Mouse (Mus musculus): ENCODE data around the gene Gtf2f2. TPM values are rescaled to one million over a fixed set of nuclear protein-coding genes. Genes with fewer than 3 reads are reported as not detected.
A peak's percentile ranks its signal among the peaks of the same experiment; 100 is the strongest.

Gtf2f2 gene
- polyA plus RNA-seq, 1 experiment: 30.2 TPM

DNA sequence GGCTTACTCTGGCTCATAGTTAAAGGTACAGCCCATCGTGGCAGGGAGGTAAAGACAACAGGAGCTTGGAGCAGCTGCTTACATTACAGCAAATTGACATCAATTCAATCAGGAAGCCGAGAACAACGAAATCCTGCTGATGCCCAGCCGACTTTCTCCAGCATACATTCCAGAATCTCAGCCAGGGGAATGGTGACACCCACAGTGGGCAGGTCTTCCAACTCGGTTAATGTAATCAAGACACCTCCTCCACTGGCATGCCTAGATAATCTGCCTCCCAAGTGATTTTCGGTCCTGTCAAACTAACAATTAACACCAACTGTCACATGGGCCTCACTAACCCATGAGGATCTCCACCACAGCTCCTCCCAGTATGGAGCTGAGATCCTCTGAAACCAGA is 148.0 kb downstream of the Gtf2f2 start:
- Histone ChIP-seq H3ac (ENCODE audit: control insufficient read depth, insufficient read length, low read depth) (no peak overlapping the region), H3K79me2 (ENCODE audit: control insufficient read depth, insufficient read depth) (no peaks in the 10 kb centered on the region), H3K79me3 (ENCODE audit: low read depth) (no peaks in the 10 kb centered on the region), H3K27me3 (ENCODE audit: control insufficient read depth, insufficient read depth, insufficient read length) (no peaks in the 10 kb centered on the region), H3K4me3 (ENCODE audit: insufficient read depth, poor library complexity, severe bottlenecking) (no peak overlapping the region), H3K36me3 (ENCODE audit: control insufficient read depth, insufficient read depth) (no peaks in the 10 kb centered on the region)
- no peak for TF ChIP-seq USF1 (IDR thresholded peaks at IDR 0.05; ENCODE audit: low read depth)
- TF ChIP-seq MYOD1 (IDR thresholded peaks at IDR 0.05; ENCODE audit: control insufficient read depth, insufficient read length, low read depth): no peak

DNA sequence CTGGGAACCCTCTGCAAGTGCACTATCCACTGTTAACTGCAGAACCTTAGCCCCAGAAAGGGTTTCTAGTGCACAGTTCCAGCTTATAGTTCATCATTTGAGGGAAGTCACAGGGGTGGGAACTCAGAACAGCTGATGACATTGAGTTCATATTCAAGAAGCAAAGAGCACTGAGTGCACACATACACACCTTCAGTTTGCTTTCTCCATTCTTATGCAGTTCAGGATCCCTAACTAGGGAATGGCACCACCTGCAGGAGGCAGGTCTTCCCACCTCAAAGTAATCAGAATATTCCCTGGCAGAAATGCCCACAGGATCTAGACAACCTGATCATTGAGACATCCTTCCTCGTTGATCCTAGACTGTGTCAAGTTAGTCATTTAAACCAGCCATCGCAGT is 151.0 kb downstream of the Gtf2f2 start:
- H3K79me3 ChIP-seq (ENCODE audit: low read depth): no peaks in the 10 kb centered on the region
- TF ChIP-seq MYOD1 (IDR thresholded peaks at IDR 0.05; ENCODE audit: control insufficient read depth, insufficient read length, low read depth) (no peak), FOSL1 (IDR thresholded peaks at IDR 0.05; ENCODE audit: insufficient read depth, low read length, poor library complexity, severe bottlenecking) (no peak), USF1 (IDR thresholded peaks at IDR 0.05; ENCODE audit: low read depth) (no peak), CEBPB (IDR thresholded peaks at IDR 0.05; ENCODE audit: low read depth) (no peak), MYOG (IDR thresholded peaks at IDR 0.05; ENCODE audit: control insufficient read depth, extremely low read depth, insufficient read length) (no peak), MAX (IDR thresholded peaks at IDR 0.05) (no peak), CTCF (IDR thresholded peaks at IDR 0.05; ENCODE audit: control insufficient read depth, insufficient read depth, insufficient read length) (no peak)
- H3K27me3 ChIP-seq (ENCODE audit: control insufficient read depth, insufficient read depth, insufficient read length): no peaks in the 10 kb centered on the region
- H3K36me3 ChIP-seq (ENCODE audit: control insufficient read depth, insufficient read depth): no peaks in the 10 kb centered on the region
- H3ac ChIP-seq (ENCODE audit: control insufficient read depth, insufficient read length, low read depth): no peak overlapping the region
- no peaks in the 10 kb centered on the region for H3K79me2 ChIP-seq (ENCODE audit: control insufficient read depth, insufficient read depth)
- H3K4me3 ChIP-seq (ENCODE audit: insufficient read depth, poor library complexity, severe bottlenecking): no peak overlapping the region

DNA sequence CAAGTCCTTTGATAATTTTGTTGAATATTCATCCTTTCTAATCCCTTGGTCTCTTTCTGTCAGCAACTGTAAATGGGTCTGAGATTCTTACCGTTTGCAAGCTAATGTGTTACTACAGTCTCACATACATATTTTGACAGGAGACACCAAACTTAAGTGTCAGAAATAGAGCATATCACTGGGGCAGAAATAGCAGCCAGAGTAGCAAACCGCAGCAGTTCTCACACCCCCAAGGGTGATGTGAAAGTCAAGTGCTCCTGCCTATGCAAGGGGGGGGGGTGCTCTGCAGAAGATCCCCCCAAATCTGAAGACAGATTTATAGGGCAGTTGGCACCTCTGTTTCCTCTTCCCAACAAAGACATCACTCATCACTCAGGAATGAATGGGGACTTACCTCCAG is 152.5 kb downstream of the Gtf2f2 start:
- Histone ChIP-seq H3K4me3 (ENCODE audit: insufficient read depth, poor library complexity, severe bottlenecking) (no peak overlapping the region), H3K27me3 (ENCODE audit: control insufficient read depth, insufficient read depth, insufficient read length) (no peaks in the 10 kb centered on the region), H3K36me3 (ENCODE audit: control insufficient read depth, insufficient read depth) (peaks cover 7% of the 10 kb centered on the region), H3K79me3 (ENCODE audit: low read depth) (peaks cover 3% of the 10 kb centered on the region), H3K79me2 (ENCODE audit: control insufficient read depth, insufficient read depth) (peaks cover 5% of the 10 kb centered on the region), H3ac (ENCODE audit: control insufficient read depth, insufficient read length, low read depth) (no peak overlapping the region)
- TF ChIP-seq USF1 (IDR thresholded peaks at IDR 0.05; ENCODE audit: low read depth): no peak
- no peak for TF ChIP-seq MYOG (IDR thresholded peaks at IDR 0.05; ENCODE audit: control insufficient read depth, extremely low read depth, insufficient read length)
- no peak for TF ChIP-seq MAX (IDR thresholded peaks at IDR 0.05)
- no peak for TF ChIP-seq MYOD1 (IDR thresholded peaks at IDR 0.05; ENCODE audit: control insufficient read depth, insufficient read length, low read depth)
- TF ChIP-seq CTCF (IDR thresholded peaks at IDR 0.05; ENCODE audit: control insufficient read depth, insufficient read depth, insufficient read length): no peak
- TF ChIP-seq CEBPB (IDR thresholded peaks at IDR 0.05; ENCODE audit: low read depth): no peak
- TF ChIP-seq FOSL1 (IDR thresholded peaks at IDR 0.05; ENCODE audit: insufficient read depth, low read length, poor library complexity, severe bottlenecking): no peak

DNA sequence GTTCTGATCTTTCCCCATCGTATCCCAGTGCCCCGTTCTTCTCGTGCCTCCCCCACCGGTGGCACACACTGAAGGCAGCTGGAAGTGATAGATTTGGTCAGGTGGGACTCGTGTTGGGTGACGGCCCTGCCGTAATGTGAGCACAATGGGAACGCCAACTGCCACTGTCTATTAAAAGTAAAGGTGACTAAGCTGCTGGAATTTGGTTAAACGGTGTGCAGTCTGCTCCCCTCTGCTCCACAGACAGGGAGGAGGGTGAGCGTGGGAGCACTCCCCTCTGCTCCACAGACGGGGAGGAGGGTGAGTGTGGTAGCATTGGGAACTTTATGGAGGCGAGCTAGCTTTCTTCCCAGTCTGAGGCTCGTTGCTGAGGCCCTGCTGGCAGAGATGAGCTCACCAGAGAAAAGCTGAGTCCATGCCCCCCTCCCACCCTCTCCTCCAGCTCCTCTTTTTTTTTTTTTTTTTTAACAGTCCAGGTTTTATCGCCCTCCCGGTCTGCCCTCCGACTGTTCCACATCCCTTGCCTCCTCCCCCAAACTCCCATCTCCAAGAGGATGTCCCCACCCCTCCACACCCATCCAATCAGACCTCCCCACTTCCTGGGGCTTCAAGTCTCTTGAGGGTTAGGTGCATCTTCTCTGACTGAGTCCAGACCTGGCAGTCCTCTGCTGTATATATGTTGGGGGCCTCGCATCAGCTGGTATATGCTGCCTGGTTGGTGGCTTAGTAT is 155.2 kb downstream of the Gtf2f2 start:
- H3K4me3 ChIP-seq (ENCODE audit: insufficient read depth, poor library complexity, severe bottlenecking): no peak overlapping the region
- H3ac ChIP-seq (ENCODE audit: control insufficient read depth, insufficient read length, low read depth): peak overlapping the region; percentile 37
- peaks cover 3% of the 10 kb centered on the region for H3K79me3 ChIP-seq (ENCODE audit: low read depth)
- H3K36me3 ChIP-seq (ENCODE audit: control insufficient read depth, insufficient read depth): peaks cover 17% of the 10 kb centered on the region
- H3K79me2 ChIP-seq (ENCODE audit: control insufficient read depth, insufficient read depth): peaks cover 10% of the 10 kb centered on the region
- H3K27me3 ChIP-seq (ENCODE audit: control insufficient read depth, insufficient read depth, insufficient read length): no peaks in the 10 kb centered on the region
- TF ChIP-seq CTCF (IDR thresholded peaks at IDR 0.05; ENCODE audit: control insufficient read depth, insufficient read depth, insufficient read length) (no peak), MYOG (IDR thresholded peaks at IDR 0.05; ENCODE audit: control insufficient read depth, extremely low read depth, insufficient read length) (no peak), FOSL1 (IDR thresholded peaks at IDR 0.05; ENCODE audit: insufficient read depth, low read length, poor library complexity, severe bottlenecking) (no peak), MAX (IDR thresholded peaks at IDR 0.05) (peak; percentile 26), MYOD1 (IDR thresholded peaks at IDR 0.05; ENCODE audit: control insufficient read depth, insufficient read length, low read depth) (peak; percentile 99), CEBPB (IDR thresholded peaks at IDR 0.05; ENCODE audit: low read depth) (no peak), USF1 (IDR thresholded peaks at IDR 0.05; ENCODE audit: low read depth) (peak; percentile 14)

DNA sequence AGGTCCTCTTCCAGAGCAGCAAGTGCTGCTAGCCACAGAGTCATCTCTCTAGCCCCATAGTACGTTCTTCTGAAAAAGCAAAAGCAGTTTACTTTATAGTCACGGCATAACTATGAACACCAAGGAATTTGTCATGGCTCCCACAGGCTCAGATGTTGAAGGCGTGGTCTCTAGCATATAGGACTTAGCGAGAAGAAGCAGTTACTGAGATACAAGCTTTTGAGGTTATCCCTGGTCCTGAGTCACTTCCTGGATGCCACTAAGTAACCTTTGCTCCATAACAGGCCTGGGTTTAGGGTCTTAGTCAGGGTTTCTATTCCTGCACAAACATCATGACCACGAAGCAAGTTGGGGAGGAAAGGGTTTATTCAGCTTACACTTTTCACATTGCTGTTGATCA is 158.6 kb downstream of the Gtf2f2 start:
- peaks cover 44% of the 10 kb centered on the region for H3K79me2 ChIP-seq (ENCODE audit: control insufficient read depth, insufficient read depth)
- TF ChIP-seq MAX (IDR thresholded peaks at IDR 0.05) (no peak), USF1 (IDR thresholded peaks at IDR 0.05; ENCODE audit: low read depth) (no peak), FOSL1 (IDR thresholded peaks at IDR 0.05; ENCODE audit: insufficient read depth, low read length, poor library complexity, severe bottlenecking) (peak; percentile 5), CTCF (IDR thresholded peaks at IDR 0.05; ENCODE audit: control insufficient read depth, insufficient read depth, insufficient read length) (no peak), MYOG (IDR thresholded peaks at IDR 0.05; ENCODE audit: control insufficient read depth, extremely low read depth, insufficient read length) (no peak), CEBPB (IDR thresholded peaks at IDR 0.05; ENCODE audit: low read depth) (no peak), MYOD1 (IDR thresholded peaks at IDR 0.05; ENCODE audit: control insufficient read depth, insufficient read length, low read depth) (peak; percentile 11)
- H3K36me3 ChIP-seq (ENCODE audit: control insufficient read depth, insufficient read depth): peaks cover 51% of the 10 kb centered on the region
- H3K79me3 ChIP-seq (ENCODE audit: low read depth): peaks cover 29% of the 10 kb centered on the region
- H3K27me3 ChIP-seq (ENCODE audit: control insufficient read depth, insufficient read depth, insufficient read length): no peaks in the 10 kb centered on the region
- no peak overlapping the region for H3K4me3 ChIP-seq (ENCODE audit: insufficient read depth, poor library complexity, severe bottlenecking)
- no peak overlapping the region for H3ac ChIP-seq (ENCODE audit: control insufficient read depth, insufficient read length, low read depth)

DNA sequence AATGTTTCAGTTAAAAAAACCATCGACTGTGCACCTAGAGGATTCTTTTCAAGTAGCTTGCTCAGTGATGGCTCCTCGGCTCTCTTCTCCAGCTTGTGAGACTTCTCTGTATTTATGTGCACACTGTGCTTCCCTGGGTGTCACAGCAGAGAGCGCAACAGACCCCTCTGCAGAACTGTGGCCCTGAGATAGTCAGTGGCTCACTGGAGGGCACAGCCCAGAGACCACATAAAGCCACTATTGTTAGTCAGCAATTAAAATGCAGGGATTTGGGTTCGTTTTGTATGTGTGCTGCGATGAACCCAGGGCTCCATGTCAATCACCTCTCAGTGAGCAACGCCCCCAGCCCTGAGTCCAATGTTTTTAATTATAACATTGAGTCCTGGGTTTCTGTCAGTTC is 159.8 kb downstream of the Gtf2f2 start:
- peaks cover 63% of the 10 kb centered on the region for H3K36me3 ChIP-seq (ENCODE audit: control insufficient read depth, insufficient read depth)
- H3K79me2 ChIP-seq (ENCODE audit: control insufficient read depth, insufficient read depth): peaks cover 56% of the 10 kb centered on the region
- no peak overlapping the region for H3ac ChIP-seq (ENCODE audit: control insufficient read depth, insufficient read length, low read depth)
- TF ChIP-seq CEBPB (IDR thresholded peaks at IDR 0.05; ENCODE audit: low read depth): no peak
- no peak overlapping the region for H3K4me3 ChIP-seq (ENCODE audit: insufficient read depth, poor library complexity, severe bottlenecking)
- H3K27me3 ChIP-seq (ENCODE audit: control insufficient read depth, insufficient read depth, insufficient read length): no peaks in the 10 kb centered on the region
- H3K79me3 ChIP-seq (ENCODE audit: low read depth): peaks cover 41% of the 10 kb centered on the region
